ENCODE assay signal across 9 mouse cellular contexts in the genomic region with DNA sequence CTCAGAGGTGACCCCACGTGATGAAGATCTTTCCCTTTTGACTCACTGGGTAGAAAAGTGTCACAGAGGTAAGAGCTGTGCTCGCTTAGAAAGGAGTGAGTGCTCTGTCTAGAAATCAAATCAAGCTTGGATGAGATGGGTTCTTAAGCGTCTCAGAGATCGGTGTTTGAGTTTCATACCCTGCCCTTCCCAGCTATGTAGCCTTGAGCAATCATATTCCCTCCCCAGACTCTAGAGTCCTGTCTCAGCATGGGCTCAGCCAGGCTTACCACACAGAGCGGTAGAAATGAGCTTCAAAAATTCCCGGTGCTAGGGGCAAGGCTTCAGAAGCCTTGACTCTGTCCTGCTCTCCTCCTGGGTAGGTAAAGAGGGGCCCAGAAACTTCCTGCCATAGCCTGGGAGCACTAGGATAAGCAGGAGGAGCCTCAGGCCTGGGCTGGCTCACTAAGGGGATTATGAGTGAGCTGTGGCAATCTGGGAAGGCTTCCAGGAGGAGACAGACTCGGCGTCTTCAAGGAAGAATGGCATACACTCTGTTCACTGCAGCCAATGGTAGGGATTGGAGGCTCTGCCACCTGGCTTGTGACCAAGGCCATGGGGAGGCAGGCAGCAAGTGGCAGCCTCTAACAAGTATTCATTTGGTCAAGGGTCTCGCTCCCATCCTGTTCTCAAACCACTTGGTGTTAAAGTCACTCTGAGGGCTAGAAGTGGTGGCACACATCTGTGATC. TPM values are rescaled to one million over a fixed set of nuclear protein-coding genes. Genes with fewer than 3 reads are reported as not detected.
DNase-seq lines count a peak whose midpoint lies in the region; ATAC-seq and TF ChIP-seq lines count a peak whose summit lies in the region.
"Had no signal": no experiment of that assay in that cellular context is flagged by ENCODE, and none has a peak within 500 bp of the region (broad histone marks: within the 10 kb centered on the region; RNA-seq: fewer than 3 reads in every experiment).

No protein-coding gene starts in this region.

- no peak for ATAC-seq in embryonic facial prominence, embryonic 13.5 days (ENCODE audit: insufficient number of reproducible peaks, insufficient read depth, low FRiP score, low TSS enrichment, low read depth)
- ATAC-seq in midbrain, embryonic 16.5 days: no peak

- 64% methylated on average over 9 of the region's 9 CpGs for WGBS in embryonic facial prominence, embryonic 13.5 days
- 65% methylated on average over 9 of the region's 9 CpGs for WGBS in hindbrain, embryonic 10.5 days
- 39% methylated on average over 9 of the region's 9 CpGs for WGBS in midbrain, embryonic 16.5 days

- no peak overlapping the region for H3K4me2 ChIP-seq in embryonic facial prominence, embryonic 13.5 days
- H3K4me2 ChIP-seq in midbrain, embryonic 16.5 days (ENCODE audit: low read length): peak overlapping the region; percentile 73; the same call in 1 of the 2 replicates

- H3K27me3 ChIP-seq in embryonic facial prominence, embryonic 13.5 days: no peaks in the 10 kb centered on the region
- no peaks in the 10 kb centered on the region; the same call in 1 of the 2 replicates for H3K27me3 ChIP-seq in hindbrain, embryonic 10.5 days (ENCODE audit: insufficient read depth, poor library complexity, severe bottlenecking)
- no peaks in the 10 kb centered on the region for H3K27me3 ChIP-seq in midbrain, embryonic 16.5 days (ENCODE audit: control insufficient read depth, insufficient read depth, low read depth, low read length)

- no peak for DNase-seq in layer of hippocampus, adult 2 months (ENCODE audit: low spot score in 2 of 2)
- no peak for DNase-seq in layer of hippocampus, adult 9-10 months (ENCODE audit: low spot score)
- DNase-seq in hindbrain, embryonic 10.5 days (ENCODE audit: low spot score): no peak
- DNase-seq in adrenal gland, postnatal 4 days (ENCODE audit: low spot score in 2 of 2): no peak
- no peak for DNase-seq in layer of hippocampus, adult 18-20 months (ENCODE audit: low spot score in 2 of 2)
- DNase-seq: cerebellum, adult 9-10 months had no signal

- TF ChIP-seq CTCF in layer of hippocampus, adult 2 months (conservative IDR thresholded peaks at IDR 0.05): no peak

- H3K36me3 ChIP-seq in embryonic facial prominence, embryonic 13.5 days: no peaks in the 10 kb centered on the region
- H3K36me3 ChIP-seq in hindbrain, embryonic 10.5 days: peaks cover 10% of the 10 kb centered on the region; the same call in 1 of the 2 replicates
- H3K36me3 ChIP-seq in midbrain, embryonic 16.5 days (ENCODE audit: control insufficient read depth, insufficient read depth, low read length): no peaks in the 10 kb centered on the region
- H3K36me3 ChIP-seq: limb, embryonic 13.5 days had no signal

- no peak overlapping the region for H3K9ac ChIP-seq in embryonic facial prominence, embryonic 13.5 days
- no peak overlapping the region for H3K9ac ChIP-seq in midbrain, embryonic 16.5 days (ENCODE audit: low read depth, low read length)
- H3K9ac ChIP-seq: limb, embryonic 13.5 days had no signal

- H3K4me1 ChIP-seq in embryonic facial prominence, embryonic 13.5 days: peaks cover 43% of the 10 kb centered on the region
- peaks cover 82% of the 10 kb centered on the region for H3K4me1 ChIP-seq in hindbrain, embryonic 10.5 days (replicated peaks)
- peaks cover 42% of the 10 kb centered on the region for H3K4me1 ChIP-seq in midbrain, embryonic 16.5 days (ENCODE audit: control insufficient read depth, insufficient read depth, low read length)

- H3K4me3 ChIP-seq in layer of hippocampus, adult 2 months: peak overlapping the region; percentile 46; the same call in 1 of the 2 replicates
- H3K4me3 ChIP-seq in embryonic facial prominence, embryonic 13.5 days: no peak overlapping the region
- peak overlapping the region; percentile 61 for H3K4me3 ChIP-seq in hindbrain, embryonic 10.5 days
- no peak overlapping the region for H3K4me3 ChIP-seq in midbrain, embryonic 16.5 days (ENCODE audit: low read depth, low read length)
- H3K4me3 ChIP-seq: limb, embryonic 13.5 days had no signal

- H3K27ac ChIP-seq in layer of hippocampus, adult 2 months: peak overlapping the region; percentile 94
- 0 out of 2 replicates have a peak overlapping the region, but pooled peaks have one; percentile 60 for H3K27ac ChIP-seq in embryonic facial prominence, embryonic 13.5 days
- peak overlapping the region; percentile 98 for H3K27ac ChIP-seq in hindbrain, embryonic 10.5 days
- H3K27ac ChIP-seq in midbrain, embryonic 16.5 days (ENCODE audit: low read length): peak overlapping the region; percentile 95
- H3K27ac ChIP-seq: limb, embryonic 13.5 days had no signal

- H3K9me3 ChIP-seq in embryonic facial prominence, embryonic 13.5 days: no peaks in the 10 kb centered on the region
- no peaks in the 10 kb centered on the region for H3K9me3 ChIP-seq in hindbrain, embryonic 10.5 days
- no peaks in the 10 kb centered on the region for H3K9me3 ChIP-seq in midbrain, embryonic 16.5 days (replicated peaks; ENCODE audit: control insufficient read depth, low read length, poor library complexity, severe bottlenecking)
- H3K9me3 ChIP-seq: limb, embryonic 13.5 days had no signal

RNA-seq across cellular contexts. Expression of a gene that starts 18.6 kb away (rescaled TPM):
- 10 to 100 TPM; 89.7 to 90.5 TPM for total RNA-seq in layer of hippocampus, adult 2 months (2021)
- 18.4 and 19.8 TPM in 2 replicates for polyA plus RNA-seq in embryonic facial prominence, embryonic 13.5 days (2015; fragmentation: Nextera tagmentation; extraction: Ambion mirVana)
- 101 and 186 TPM in 2 replicates for polyA plus RNA-seq in hindbrain, embryonic 10.5 days (2016; fragmentation: Nextera tagmentation; extraction: Ambion mirVana)
- polyA plus RNA-seq in midbrain, embryonic 16.5 days (2015; fragmentation: Nextera tagmentation; extraction: Ambion mirVana): 147 and 153 TPM in 2 replicates
- 10 to 100 TPM; 38.3 to 62.3 TPM for total RNA-seq in adrenal gland, postnatal 4 days (2021)
- 100 to 1,000 TPM; 100 to 108 TPM for total RNA-seq in layer of hippocampus, adult 18-20 months (2021)

RNA-seq across cellular contexts. Expression of a gene that starts 24.3 kb away (rescaled TPM):
- total RNA-seq in layer of hippocampus, adult 2 months (2021): under 1 TPM; 0.18 to 0.34 TPM
- polyA plus RNA-seq in embryonic facial prominence, embryonic 13.5 days (2015; fragmentation: Nextera tagmentation; extraction: Ambion mirVana): 2.1 and 2.8 TPM in 2 replicates
- polyA plus RNA-seq in hindbrain, embryonic 10.5 days (2016; fragmentation: Nextera tagmentation; extraction: Ambion mirVana): 3.2 and 3.5 TPM in 2 replicates
- 0.56 and 0.64 TPM in 2 replicates for polyA plus RNA-seq in midbrain, embryonic 16.5 days (2015; fragmentation: Nextera tagmentation; extraction: Ambion mirVana)
- total RNA-seq in adrenal gland, postnatal 4 days (2021): 1 to 10 TPM; 6.2 to 7.8 TPM
- total RNA-seq in layer of hippocampus, adult 18-20 months (2021): under 1 TPM in 1 of 2 experiments, not detected in 1; 0.48 TPM

Comparison
In these comparisons a context has a peak if more than half of its experiments do, and no peak if none do; other contexts are left out.
1. H3K4me3 ChIP-seq: peak in layer of hippocampus, adult 2 months (single experiment) and hindbrain, embryonic 10.5 days (single experiment); none in embryonic facial prominence, embryonic 13.5 days (single experiment) and midbrain, embryonic 16.5 days (single experiment).
2. RNA of a gene that starts 24.3 kb away (total RNA-seq): 6.2 to 7.8 TPM in adrenal gland, postnatal 4 days; 0.48 TPM in layer of hippocampus, adult 18-20 months and 0.18 to 0.34 TPM in layer of hippocampus, adult 2 months; every median in the first group is over 4 times any median in the second.
3. Peak in every context shown above with its lines, with median percentiles within 50 percentile points of each other: H3K27ac ChIP-seq.